Mouse (Mus musculus) testis, postnatal 10 days (tissue): ENCODE measurements around the gene Gsk3b.
"Not testable (repeated sequence)": the region's sequence is repeated elsewhere in the genome, so short reads cannot be mapped to it uniquely, and the experiment has no call there.

Experiments used
- DNase-seq: peaks from one replicate; pipeline ENCODE4 v3.0.0; 2021; ENCODE audit warnings: low spot score

Gene Gsk3b

DNA sequence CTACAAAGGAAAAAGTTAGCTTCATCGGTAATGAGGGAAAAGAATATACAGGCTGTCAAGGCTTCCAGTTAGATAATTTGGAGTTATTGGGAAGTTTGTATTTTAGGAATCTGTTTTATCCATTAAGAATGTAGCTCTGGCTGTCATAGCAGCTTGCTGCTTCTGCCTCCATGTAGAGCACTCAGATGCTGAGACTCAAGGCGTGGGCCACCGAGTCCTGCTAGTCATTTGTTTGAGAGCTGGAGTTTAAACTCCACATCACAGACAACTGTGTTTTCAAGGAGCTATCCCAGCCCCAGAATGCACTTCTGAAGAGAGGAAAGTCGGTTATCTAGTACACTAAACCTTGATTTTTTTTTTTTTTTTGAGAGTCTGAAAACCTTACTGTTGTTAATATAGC is 101.2 kb downstream of the Gsk3b start:
- no peak for DNase-seq

DNA sequence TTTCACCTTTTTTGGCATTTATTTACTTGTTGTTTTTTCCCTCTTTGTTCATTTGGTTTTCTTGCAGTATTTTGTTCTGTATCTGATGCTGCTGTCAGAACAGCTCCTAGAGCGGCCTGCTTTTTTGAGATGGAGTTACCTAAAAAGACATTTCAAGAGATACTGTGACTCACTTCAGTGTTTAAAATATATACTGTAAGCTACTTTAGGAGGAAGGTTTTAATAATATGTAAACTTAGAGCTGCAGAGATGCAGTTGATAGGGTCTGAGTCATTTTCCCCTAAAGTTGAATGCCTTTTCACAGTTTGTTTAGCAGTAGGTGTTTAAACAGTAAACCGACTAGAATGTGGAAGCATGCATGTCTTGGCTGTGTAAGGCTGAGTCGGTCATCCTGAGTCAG is 101.7 kb downstream of the Gsk3b start:
- DNase-seq, result no peak

DNA sequence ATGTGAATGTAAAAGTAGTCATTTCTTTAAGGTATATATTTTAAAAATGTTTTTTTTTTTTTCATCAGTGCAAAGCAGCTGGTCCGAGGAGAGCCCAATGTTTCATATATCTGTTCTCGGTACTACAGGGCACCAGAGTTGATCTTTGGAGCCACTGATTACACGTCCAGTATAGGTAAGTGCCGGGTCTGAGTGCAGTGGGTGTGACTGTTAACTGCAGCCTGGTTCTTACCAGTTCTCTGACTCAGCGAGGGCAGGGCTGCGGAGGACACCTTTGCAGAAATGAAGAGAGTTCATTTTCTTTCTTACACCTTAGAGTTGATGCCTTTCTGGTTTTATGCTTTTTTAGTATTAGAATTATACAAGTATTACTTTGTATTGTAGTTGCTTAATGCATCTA is 102.7 kb downstream of the Gsk3b start:
- no peak for DNase-seq

GRCm38 (mm10) chr16:38192640-38193039 is 103.8 kb downstream of the Gsk3b start:
- DNase-seq, result no peak

DNA sequence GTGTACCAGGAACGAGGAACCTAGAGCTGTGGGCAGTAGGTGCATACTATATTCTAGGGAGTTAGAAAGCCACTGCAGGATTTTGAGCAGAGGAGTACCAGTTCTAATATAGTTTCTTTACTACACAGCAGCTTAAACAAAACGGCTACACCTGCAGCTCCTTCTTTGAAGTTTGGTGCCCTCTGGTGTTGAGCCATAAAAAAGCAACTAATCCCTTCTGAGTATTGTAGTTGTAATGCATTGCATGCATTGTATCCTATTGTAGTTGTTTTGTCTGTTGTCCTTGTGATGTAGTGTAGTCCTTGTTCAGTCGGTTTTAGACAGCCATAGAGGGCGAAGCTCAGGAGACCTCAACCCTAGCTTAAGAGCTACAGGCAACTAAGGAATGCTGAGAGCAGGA is 108.5 kb downstream of the Gsk3b start:
- peak; percentile 71 for DNase-seq

GRCm38 (mm10) chr16:38205272-38205671 is 116.5 kb downstream of the Gsk3b start:
- DNase-seq, result no peak

- not testable (repeated sequence) for DNase-seq
These were observed 133.7 kb downstream of the Gsk3b start for GRCm38 (mm10) chr16:38222491-38222890.

DNA sequence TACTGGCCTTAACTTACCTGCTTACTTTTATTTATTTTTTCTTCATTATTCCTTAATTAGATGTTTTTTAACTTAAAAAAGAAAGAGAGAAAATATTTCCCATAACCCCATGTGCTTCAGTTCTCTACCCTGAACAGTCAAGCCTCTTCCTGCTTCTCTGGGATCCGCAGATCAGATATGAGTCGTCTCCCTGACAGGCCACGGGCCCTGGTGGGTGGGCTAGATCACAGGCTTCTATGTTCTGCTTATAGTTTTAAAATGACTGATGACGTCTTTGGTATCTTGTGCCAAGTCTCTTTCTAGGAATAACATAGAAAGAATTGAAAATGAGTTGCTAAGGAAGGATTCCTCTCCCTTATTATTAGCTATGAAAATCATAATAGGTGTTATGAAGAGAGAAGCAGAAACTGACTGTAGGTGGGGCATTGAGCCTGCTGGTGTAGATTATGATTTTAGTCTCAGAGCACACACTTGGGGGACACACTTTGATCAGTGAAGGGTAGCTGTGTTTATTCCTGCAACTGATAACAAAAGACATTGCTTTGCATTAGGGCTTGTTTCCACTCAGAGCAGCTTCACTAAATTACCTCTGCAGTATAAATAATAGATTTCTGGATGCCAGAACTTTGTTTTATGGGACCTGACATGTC is 148.3 kb downstream of the Gsk3b start:
- no peak for DNase-seq

DNA sequence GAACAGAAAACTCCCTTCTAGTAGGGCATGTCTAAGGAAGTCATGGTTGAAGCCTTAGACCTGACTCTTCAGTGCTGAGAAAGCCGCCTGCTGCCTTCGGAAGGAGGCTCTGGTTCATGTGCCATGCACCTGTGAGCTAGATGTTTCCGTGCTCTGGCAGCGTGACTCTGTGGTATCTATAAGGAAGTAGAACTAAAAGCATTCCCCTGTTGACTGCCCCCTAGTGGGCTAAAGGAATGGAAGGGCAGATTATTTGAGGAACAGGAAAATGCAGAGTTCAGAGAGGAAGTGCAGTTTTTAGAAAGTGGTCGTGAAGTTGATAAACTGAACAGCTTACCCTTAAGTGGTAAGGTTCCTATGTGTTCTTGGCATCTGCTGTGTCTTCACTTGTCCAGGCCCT is 150.9 kb downstream of the Gsk3b start:
- no peak for DNase-seq

GRCm38 (mm10) chr16:38240167-38240566 is 151.4 kb downstream of the Gsk3b start:
- DNase-seq, result no peak

- DNase-seq, result no peak
These were observed 155.3 kb downstream of the Gsk3b start for GRCm38 (mm10) chr16:38244111-38244510.

GRCm38 (mm10) chr16:38245379-38245778 is 156.6 kb downstream of the Gsk3b start:
- DNase-seq, result no peak

DNA sequence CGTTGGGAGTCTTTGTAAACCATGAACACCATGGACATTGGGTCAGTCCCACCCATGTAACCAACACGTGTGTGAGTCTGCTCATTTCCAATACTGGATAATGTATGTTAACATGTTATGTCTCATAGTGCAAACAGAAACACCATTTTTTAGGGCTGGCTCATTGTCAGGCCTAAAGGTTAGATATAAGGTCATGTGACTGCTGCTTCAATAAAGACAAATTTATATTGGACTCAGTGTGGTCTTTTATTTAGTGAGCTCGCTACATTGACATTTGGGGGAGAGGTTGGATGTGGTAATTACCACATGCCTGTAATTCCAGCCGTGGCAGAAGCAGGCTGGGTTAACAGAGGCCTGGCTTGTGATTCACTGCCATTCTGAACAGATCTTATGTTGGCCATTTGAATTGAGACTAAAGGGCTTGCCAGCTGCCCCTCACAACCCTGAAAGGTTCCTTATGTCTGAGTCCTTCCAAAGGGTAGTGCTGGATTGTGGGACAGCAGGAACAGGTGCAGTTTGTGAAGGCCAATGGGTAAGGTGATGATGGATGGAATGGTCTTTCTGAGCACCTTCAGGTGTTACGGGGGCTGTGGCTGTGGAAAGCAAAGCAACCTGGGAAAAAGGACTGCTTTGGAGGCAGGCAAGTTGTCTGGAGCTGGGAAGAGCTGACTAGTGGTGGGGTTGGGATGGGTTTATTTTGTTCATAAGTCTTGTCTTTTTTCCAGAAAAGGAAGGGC is 157.2 kb downstream of the Gsk3b start:
- DNase-seq, result no peak

- no peak for DNase-seq
These were observed 159.6 kb downstream of the Gsk3b start for GRCm38 (mm10) chr16:38248331-38248961.

DNA sequence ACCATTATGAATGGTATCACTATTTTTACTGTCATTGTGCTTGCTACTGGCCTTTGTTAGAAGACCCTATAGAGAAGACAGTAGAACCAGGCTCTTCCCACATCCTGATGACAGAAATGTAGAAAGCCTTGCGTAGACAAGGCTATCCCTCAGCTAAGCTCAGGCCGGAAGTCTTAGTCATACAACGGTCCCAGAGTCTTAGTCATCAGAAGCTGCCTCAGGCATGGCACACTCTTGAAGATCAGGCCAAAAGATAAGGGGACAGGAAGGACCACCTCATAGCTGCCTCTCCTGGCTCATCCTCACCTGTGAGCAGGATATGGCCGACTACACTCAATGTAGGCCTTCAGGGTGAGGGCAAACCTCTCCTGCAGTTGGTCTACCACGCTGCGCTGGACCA is 161.7 kb downstream of the Gsk3b start:
- DNase-seq, result no peak

DNA sequence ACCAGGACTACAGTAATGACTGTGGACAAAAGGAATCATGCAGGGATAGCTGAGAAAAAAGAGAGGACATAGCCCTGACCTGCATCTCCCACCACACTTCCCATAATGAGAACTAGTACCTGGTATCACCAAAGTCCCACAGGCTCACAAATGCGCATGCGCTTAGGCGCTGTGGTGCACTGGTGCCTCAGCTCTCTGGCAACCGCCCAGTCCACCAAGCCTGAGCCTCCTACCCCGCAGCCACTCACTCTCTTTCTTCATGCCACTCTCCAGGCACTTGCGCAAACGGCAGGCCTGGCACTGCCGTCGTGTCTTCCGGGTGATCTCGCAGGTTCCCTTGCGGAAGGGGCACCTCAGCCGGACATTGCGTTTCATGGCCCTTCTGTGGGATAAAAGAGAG is 165.2 kb downstream of the Gsk3b start:
- no peak for DNase-seq

DNA sequence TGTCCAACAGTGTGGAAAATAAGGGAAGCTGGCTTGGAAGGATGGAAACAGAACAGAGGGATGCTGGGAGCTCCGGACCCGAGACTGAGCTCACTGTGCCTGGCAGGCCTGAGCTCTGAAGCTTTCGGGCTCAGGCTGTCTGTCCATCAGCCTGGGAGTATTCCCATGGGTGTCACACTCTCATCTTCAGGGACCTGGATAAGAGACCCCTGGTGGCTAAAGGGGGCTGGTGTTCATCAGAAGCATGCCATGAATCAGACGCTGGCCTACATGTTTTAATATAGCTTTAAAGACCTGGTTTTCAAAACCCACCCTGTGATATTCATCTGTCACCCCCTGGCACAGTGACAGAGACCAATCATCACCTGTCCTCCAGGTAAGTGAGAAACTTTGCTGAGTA is 166.3 kb downstream of the Gsk3b start:
- DNase-seq, result no peak

GRCm38 (mm10) chr16:38255927-38256326 is 167.1 kb downstream of the Gsk3b start:
- no peak for DNase-seq

- no peak for DNase-seq
These were observed 182.8 kb downstream of the Gsk3b start for GRCm38 (mm10) chr16:38271601-38272000.

GRCm38 (mm10) chr16:38272483-38272882 is 183.7 kb downstream of the Gsk3b start:
- no peak for DNase-seq

GRCm38 (mm10) chr16:38274737-38275136 is 185.9 kb downstream of the Gsk3b start:
- DNase-seq, result no peak

DNA sequence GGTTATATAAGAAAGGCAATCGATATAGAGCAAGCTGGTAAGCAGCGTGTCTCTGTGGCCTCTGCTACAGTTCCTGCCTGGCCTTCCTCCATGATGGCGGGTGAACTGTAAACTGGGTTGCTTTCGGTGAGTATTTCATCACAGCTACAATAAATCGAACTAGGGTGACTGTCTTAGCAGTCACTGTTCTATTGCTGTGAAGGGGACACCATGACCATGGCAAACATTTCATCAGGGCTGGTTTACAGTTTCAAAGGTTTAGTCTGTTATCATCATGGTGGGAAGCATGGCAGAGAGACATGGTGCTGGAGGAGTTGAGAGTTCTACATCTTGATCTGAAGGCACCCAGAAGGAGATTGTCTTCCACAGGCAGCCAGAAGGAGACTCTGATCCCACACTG is 191.0 kb downstream of the Gsk3b start:
- no peak for DNase-seq

- DNase-seq, result no peak
These were observed 192.2 kb downstream of the Gsk3b start for GRCm38 (mm10) chr16:38280951-38281350.
